Mouse (Mus musculus): Measurements from ENCODE around the gene Chrdl1. TPM values are rescaled to one million over a fixed set of nuclear protein-coding genes. Genes with fewer than 3 reads are reported as not detected.

Gene Chrdl1
- 15.1 TPM for polyA plus RNA-seq (2014; fragmentation: Illumina TruSeq; extraction: RNeasy Lipid Tissue Mini Kit (QIAGEN cat#74804); ENCODE audit: low replicate concordance)

DNA sequence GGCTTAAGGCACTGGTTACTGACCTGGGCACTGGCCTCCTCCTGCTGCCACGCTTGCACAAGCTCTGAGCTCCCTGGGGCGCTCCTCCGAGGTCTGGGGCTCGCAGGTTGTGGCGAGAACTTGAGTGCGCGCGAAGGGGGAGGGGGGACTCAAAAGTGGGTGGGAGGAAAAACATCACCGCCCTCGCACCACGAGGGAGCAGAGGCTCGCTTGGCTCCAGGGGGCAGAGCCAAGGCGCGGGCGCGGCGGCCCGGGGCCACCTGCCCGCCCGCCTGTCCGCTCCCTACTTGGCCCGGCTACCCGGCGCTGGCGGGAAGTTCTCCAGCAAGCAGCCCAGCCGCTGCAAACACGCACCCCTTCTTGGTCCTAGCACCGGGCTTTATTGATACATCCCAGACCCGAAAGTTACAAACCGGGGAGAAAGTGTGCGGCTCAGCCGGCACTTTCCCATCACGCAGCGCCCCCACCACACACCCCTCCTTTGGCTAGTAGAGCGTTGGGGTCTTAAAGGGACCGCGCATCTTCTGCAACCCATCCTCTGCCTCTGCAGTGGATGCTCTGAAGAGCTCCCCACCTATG is at the start of gene Chrdl1:
Gene Chrdl1 (minus strand): TSS at position 472 of the 579 bp plus-strand sequence.

Other genes starting within 250 kb of the Chrdl1 start
- gene Pak3, start 124.3 kb upstream of the Chrdl1 start, polyA plus RNA-seq (2014; fragmentation: Illumina TruSeq; extraction: RNeasy Lipid Tissue Mini Kit (QIAGEN cat#74804); ENCODE audit: low replicate concordance): 1.5 TPM